Mouse (Mus musculus) lung, adult 18-20 months (tissue): Measurements from ENCODE around the gene Gpr68.

ENCODE experiments used
- DNase-seq, 2 experiments: peaks; one replicate each; pipeline ENCODE4 v3.0.0; 2022; ENCODE audit warnings: mixed read lengths in 2 of 2

Gene Gpr68

GRCm38 (mm10) chr12:100909765-100910164 lies 1.8 kb upstream of the Gpr68 start:
- DNase-seq = no peak

GRCm38 (mm10) chr12:100908298-100909034 lies 468 bp upstream of the Gpr68 start:
- no peak for DNase-seq

DNA sequence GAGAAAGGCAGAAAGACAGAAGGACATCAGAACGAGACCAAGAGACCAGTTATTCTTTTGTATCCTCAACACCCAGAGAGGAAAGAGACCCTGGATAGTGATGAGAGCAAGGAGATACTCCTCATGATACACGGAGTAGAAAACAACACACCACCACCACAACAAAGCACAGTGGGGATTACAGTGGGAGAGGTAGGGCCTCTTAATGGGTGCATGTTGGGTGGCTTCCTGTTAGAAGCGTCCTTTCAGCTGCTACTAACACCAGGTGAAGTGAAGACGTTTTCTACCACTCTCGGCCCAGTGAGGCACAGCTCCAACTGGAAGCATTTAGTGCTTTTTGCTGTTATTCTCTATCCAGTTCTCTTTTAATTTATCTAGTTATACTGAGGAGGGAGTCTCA lies 1.1 kb downstream of the Gpr68 start:
- no peak for DNase-seq

DNA sequence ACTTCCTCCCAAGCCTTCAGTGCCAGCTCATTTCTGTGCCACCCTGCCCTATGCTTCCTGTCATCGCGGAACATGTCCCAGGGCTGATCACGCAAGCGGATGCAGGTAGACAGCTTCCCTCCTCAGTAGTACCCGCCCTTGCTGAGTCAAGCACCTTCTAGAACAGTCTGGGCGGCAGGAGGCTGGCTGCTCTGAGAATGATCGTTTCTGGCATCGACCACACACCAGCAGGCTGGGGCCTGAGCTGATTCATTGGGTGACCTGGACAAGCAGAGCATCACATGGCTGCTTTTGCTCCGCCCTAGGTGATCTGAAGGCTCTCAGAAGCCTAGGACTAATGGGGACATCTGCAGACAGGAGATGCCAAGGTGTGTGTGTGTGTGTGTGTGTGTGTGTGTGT lies 4.2 kb downstream of the Gpr68 start:
- peak; percentile 23 to 47 for DNase-seq

DNA sequence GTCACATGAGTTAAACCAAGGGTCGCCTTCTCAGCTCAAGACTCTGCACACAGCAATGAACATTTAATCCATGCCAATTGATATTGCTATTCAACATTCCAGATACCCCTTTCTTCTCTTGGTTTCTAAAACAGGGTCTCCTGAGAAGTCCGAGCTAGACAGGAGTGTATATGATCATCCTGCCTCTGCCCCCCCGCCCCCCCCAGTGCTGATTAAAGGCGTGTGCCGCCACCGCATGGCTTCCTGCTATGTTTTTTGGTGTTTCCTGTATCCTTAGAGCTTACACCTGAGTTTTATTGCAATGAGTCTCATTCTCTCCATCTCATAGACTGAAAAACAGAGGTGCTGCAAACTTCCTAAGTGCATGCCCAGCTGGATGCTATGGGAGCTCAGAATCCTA lies 6.6 kb downstream of the Gpr68 start:
- no peak for DNase-seq

GRCm38 (mm10) chr12:100900901-100901300 lies 7.1 kb downstream of the Gpr68 start:
- DNase-seq = no peak

- peak in 1 of 2 experiments; percentile 20 for DNase-seq
Observed at GRCm38 (mm10) chr12:100899111-100899640, 8.8 kb downstream of the Gpr68 start.

GRCm38 (mm10) chr12:100897736-100898650 lies 10.0 kb downstream of the Gpr68 start:
- DNase-seq = no peak

DNA sequence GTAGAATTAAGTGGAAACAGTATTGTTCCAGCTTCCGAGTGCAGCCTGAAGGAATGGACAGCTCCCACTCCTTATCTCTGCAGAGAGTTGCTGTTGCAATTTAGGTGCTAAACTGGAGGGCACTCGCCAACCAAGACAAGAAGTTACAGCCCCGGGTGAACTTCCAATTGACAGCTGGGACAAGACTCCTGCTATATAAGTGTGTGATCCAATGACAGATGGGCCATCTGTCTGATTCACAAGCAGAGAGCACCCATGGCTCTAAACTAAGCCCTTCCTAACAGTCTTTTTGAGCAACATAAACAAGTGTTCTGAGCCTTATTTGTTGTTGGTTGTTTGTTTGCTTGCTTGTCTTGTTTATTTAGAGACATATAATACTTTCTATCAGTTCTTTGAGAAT lies 11.3 kb downstream of the Gpr68 start:
- no peak for DNase-seq

- no peak for DNase-seq
Observed at GRCm38 (mm10) chr12:100895504-100895903, 12.5 kb downstream of the Gpr68 start.

DNA sequence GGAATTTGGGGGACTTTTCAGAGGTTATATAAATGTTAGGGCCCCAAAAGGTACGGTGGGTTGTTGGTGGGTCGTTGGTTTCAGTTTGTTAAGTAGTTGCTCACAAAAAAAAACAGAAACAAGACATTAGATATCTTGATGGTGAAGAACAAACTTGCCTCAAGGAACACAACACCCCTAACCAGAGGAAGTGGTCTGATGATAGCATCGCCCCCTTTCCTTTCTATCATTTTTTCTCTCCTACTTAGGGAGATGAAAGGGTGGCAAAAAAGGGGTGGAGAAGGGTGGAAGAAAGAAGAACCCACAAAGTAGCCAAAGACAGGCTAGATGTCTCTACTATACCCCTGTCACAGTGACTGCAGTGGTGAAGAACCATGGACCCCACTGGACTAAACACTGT lies 17.4 kb downstream of the Gpr68 start:
- DNase-seq = no peak

- DNase-seq = no peak
Observed at GRCm38 (mm10) chr12:100887801-100888258, 20.2 kb downstream of the Gpr68 start.

DNA sequence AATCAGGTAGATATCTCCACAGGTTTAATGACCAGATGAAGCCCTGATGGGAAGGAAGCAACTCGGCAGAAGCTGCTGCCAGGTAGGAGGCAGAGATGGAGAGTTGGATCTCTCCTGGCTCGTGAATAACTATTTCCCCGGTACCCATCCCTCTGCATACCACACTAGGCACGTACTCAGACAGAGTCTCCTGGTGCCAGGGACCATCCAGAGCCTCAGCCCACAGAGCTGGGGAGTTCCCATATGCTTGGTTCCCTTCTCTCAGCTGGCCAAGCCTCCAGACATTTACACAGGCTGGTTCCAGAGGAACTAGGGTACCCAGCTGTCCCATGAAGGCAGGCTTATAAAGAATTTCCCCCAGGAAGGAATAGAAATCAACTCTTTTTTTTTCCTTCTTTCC lies 21.1 kb downstream of the Gpr68 start:
- no peak for DNase-seq

DNA sequence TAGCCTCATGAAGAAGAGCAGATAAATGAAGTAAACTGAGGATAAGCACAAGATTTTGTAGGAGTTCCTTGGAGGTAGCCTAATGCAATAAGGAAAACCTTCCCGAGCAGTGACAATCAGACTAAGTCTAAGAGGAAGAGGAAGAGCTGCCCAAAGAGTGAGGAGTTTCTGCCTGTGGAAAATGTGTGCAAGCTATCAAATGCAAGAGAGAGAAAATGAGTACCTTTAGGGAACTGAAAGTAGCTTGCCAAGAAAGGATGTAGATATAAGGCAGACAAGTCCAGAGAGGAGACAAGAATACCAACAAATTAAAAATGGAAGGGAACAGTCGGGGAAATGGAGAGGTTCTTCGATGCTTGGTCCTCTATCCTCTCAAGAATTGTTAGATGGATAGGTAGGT lies 22.4 kb downstream of the Gpr68 start:
- DNase-seq = no peak

DNA sequence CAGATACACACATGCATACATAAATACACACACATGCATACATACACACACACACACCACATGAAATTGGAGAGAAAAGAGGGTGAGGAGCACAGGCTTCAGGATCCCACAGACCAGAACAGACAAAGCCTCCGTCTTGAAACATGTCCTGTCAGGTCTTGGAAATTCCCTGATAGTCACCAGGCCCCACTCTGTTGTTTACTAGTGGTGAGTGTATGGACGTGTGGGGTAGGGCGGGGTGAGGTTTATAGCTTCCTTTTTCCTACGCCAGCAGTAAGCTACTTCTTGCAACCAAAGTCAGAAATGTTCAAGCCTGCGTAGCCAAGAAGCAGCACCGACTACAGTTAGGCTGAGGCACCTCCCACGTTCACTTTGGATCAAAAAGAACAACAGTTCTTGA lies 24.8 kb downstream of the Gpr68 start:
- DNase-seq = peak; percentile 13 to 28

DNA sequence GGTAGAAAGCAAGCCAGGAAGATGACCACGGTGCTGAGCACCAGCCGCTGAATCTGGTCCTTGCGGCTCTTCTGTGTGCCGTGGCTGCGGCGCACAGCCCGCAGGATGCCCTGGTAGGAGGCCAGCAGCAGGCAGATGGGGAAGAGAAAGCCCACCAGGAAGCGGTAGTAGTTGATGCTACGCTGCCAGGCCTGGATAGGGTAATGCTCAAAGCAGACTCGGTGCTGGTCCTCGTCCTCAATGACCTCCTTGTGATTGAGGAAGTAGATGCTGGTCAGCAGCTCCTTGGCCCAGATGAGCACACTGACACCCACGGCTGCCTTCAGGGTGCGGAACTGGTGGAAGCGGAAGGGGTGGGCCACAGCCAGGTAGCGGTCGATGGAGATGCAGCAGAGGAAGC lies 29.4 kb downstream of the Gpr68 start:
- peak; percentile 34 to 37 for DNase-seq

DNA sequence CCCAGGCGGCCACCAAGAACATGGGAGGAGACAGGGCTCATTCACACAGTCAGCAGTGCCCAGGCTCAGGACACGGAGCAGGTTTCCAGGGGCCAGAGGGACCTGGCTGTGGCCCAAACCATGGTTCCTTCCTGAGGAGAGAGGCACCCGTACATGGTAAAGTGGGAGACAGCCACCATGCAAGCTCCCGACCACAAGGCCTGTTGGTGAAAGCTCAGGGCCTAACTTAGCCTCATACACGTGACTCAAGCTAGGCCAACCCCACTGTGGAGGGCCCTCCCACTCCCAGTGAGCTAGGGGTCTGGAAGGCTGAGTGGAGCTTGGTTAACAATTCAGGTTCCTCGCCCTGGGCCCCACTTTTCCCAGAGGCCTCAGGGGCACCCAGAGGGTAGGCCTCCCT lies 30.1 kb downstream of the Gpr68 start:
- DNase-seq = no peak

DNA sequence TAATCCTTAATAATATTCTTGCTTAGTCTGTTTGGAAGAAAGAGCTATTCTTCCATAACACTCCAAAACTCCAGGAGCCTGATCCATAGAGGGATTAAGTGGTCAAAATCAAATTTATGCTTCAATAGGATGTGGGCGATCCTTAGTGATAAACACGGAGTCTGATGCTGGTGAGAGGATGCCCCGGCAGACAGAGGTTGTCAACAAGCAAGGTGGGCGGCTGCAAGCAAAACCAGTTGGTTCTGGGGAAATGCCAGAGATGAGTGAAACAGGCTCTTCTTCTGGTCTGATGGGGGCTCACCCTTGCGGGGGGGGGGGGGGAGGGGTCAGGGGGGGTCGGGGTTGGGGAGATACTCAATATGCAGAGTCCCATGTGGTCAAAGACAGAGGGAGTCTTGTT lies 32.0 kb downstream of the Gpr68 start:
- DNase-seq = no peak

- DNase-seq = no peak
Observed at GRCm38 (mm10) chr12:100875553-100875952, 32.4 kb downstream of the Gpr68 start.

DNA sequence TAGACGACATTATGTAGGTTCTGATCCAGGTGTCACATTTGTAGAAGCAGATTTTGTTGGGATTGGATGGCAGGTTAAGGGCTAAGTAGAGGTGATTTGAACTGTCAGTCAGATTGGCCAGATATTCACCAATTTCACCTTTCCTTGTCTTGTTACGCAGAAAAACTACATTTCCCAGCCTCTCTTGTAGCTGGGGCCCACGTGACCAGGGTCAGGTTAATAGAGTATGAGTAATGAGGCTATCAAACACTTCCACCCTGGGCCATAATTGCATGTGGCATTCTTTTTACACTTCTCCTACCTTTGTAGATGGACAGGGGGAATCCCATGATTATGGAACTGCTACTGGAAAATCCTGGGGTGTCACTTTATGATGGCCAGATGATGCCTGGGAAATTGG lies 34.4 kb downstream of the Gpr68 start:
- DNase-seq = no peak

GRCm38 (mm10) chr12:100871841-100872240 lies 36.2 kb downstream of the Gpr68 start:
- DNase-seq = no peak

- DNase-seq = no peak
Observed at GRCm38 (mm10) chr12:100871234-100871633, 36.8 kb downstream of the Gpr68 start.

- DNase-seq = no peak
Observed at GRCm38 (mm10) chr12:100868049-100868622, 39.9 kb downstream of the Gpr68 start.
